Mouse (Mus musculus): ENCODE measurements at regions not wholly inside any gene's neighbourhood (a gene's known extent, or its start where the extent isn't known, plus 50 kb on each side); places are given as distances from the start of the nearest gene placed in this dataset.

- intact Hi-C loops (cut with DNase I) = no loop called here
- DNase-seq (ENCODE audit: low spot score in 2 of 2) = no peak
Observed at GRCm38 (mm10) chr1:69746575-69747290, 59.7 kb upstream of the Ikzf2 start.

- intact Hi-C loops (cut with DNase I) = no loop called here
- no peak for DNase-seq (ENCODE audit: low spot score in 2 of 2)
Observed at GRCm38 (mm10) chr1:69752724-69753123, 65.7 kb upstream of the Ikzf2 start.

GRCm38 (mm10) chr1:69757702-69758101, 69.1 kb upstream of the Spag16 start:
- no peak for DNase-seq (ENCODE audit: low spot score in 2 of 2)
- intact Hi-C loops (cut with DNase I) = no loop called here

GRCm38 (mm10) chr1:69759544-69759943, 67.2 kb upstream of the Spag16 start:
- intact Hi-C loops (cut with DNase I) = no loop called here
- DNase-seq (ENCODE audit: low spot score in 2 of 2) = peak; percentile 13 to 22

- intact Hi-C loops (cut with DNase I) = no loop called here
- DNase-seq (ENCODE audit: low spot score in 2 of 2) = no peak
Observed at GRCm38 (mm10) chr1:69768714-69769113, 58.1 kb upstream of the Spag16 start.

- intact Hi-C loops (cut with DNase I) = loop anchor here (5.0 to 10.0 kb wide), 3 partner anchors 435 to 605 kb away; no protein-coding TSS in a partner anchor
- no peak for DNase-seq (ENCODE audit: low spot score in 2 of 2)
Observed at GRCm38 (mm10) chr1:69770209-69770608, 56.6 kb upstream of the Spag16 start.

GRCm38 (mm10) chr1:69771436-69771835, 55.3 kb upstream of the Spag16 start:
- no peak for DNase-seq (ENCODE audit: low spot score in 2 of 2)
- intact Hi-C loops (cut with DNase I) = loop anchor here (5.0 to 10.0 kb wide), 3 partner anchors 437 to 607 kb away; no protein-coding TSS in a partner anchor

- DNase-seq (ENCODE audit: low spot score in 2 of 2) = no peak
- intact Hi-C loops (cut with DNase I) = loop anchor here (10.0 kb wide), 2 partner anchors 441 to 611 kb away; no protein-coding TSS in a partner anchor
Observed at GRCm38 (mm10) chr1:69775589-69775988, 51.2 kb upstream of the Spag16 start.
